Mouse (Mus musculus): ENCODE results near the gene Zscan25. TPM values are rescaled to one million over a fixed set of nuclear protein-coding genes. Genes with fewer than 3 reads are reported as not detected.
"Not testable (repeated sequence)": the region's sequence is repeated elsewhere in the genome, so short reads cannot be mapped to it uniquely, and the experiment has no call there.

The Zscan25 gene
- polyA plus RNA-seq, 1 experiment from 2014 or later = 0.37 TPM

- Histone ChIP-seq H3K9ac (no peak overlapping the region), H3K36me3 (no peaks in the 10 kb centered on the region), H3K27ac (ENCODE audit: poor library complexity, severe bottlenecking) (no peak overlapping the region), H3K4me1 (replicated peaks) (no peaks in the 10 kb centered on the region), H3K9me3 (replicated peaks) (no peaks in the 10 kb centered on the region), H3K4me3 (no peak overlapping the region), H3K27me3 (replicated peaks) (no peaks in the 10 kb centered on the region), H3K4me2 (no peak overlapping the region)
- no peak for ATAC-seq (ENCODE audit: insufficient number of reproducible peaks, low FRiP score)
Observed at GRCm38 (mm10) chr5:145300469-145300868, 20.2 kb downstream of the Zscan25 start.

DNA sequence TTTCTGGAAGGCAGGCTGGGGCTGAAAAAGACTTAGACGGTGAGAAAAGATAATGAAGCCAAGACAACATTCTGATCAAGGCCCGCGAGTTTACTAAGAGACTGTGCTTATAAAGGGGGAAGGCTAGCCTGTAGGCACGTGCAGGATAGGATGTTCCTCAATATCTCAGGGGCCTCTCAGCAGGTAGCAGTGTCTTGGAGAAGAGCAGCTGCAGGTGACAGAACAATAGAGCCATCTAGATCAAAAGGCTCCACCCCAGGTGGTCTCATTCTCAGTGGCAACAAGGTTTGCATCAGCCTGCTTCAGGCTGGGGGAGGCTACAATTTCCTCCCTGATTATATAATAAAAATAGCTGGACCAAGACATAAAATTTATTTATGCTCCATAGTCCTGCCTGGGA lies 21.5 kb downstream of the Zscan25 start:
- not testable (repeated sequence) for H3K4me2 ChIP-seq; H3K4me3 ChIP-seq; H3K36me3 ChIP-seq; H3K4me1 ChIP-seq (replicated peaks); H3K9me3 ChIP-seq (replicated peaks); H3K27me3 ChIP-seq (replicated peaks); H3K9ac ChIP-seq; ATAC-seq (ENCODE audit: insufficient number of reproducible peaks, low FRiP score); H3K27ac ChIP-seq (ENCODE audit: poor library complexity, severe bottlenecking)
- WGBS = 73% methylated on average over 4 of the region's 4 CpGs

- no peaks in the 10 kb centered on the region for H3K27me3 ChIP-seq (replicated peaks)
- no peaks in the 10 kb centered on the region for H3K36me3 ChIP-seq
- no peak overlapping the region for H3K4me3 ChIP-seq
- 60% methylated on average over 1 of the region's 1 CpGs for WGBS
- no peak overlapping the region for H3K4me2 ChIP-seq
- ATAC-seq (ENCODE audit: insufficient number of reproducible peaks, low FRiP score) = no peak
- H3K27ac ChIP-seq (ENCODE audit: poor library complexity, severe bottlenecking) = no peak overlapping the region
- H3K9me3 ChIP-seq (replicated peaks) = no peaks in the 10 kb centered on the region
- no peaks in the 10 kb centered on the region for H3K4me1 ChIP-seq (replicated peaks)
- no peak overlapping the region for H3K9ac ChIP-seq
Observed at GRCm38 (mm10) chr5:145302424-145302823, 22.1 kb downstream of the Zscan25 start.

DNA sequence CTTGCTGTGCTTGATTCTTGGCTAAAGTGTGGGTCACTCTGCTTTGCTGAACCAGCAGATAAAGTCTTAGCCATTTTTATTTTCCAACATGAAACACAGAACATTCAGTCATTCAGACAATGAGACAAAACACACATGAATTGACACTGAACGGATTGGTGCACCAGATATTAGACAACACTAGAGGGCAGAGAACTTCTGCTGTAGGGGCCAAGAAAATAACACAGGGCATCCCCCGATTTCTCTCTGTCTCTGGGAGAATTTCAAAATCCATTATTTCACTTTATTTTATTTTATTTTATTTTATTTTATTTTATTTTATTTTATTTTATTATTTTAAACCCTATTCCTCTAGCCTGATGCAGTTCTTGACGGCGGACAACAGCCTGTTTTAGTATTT lies 26.7 kb downstream of the Zscan25 start:
- not testable (repeated sequence) for H3K36me3 ChIP-seq

DNA sequence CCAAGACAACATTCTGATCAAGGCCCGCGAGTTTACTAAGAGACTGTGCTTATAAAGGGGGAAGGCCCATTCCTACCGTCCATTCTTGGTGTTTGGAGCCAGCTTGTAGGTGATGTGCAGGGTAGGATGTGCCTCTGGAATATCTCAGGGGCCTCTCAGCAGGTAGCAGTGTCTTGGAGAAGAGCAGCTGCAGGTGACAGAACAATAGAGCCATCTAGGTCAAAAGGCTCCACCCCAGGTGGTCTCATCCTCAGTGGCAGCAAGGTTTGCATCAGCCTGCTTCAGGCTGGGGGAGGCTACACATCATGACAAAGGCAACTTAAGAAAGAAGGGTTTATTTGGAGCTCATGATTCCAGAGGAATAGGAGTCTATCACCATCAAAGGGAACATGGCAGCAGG lies 27.5 kb downstream of the Zscan25 start:
- 76% methylated on average over 3 of the region's 3 CpGs for WGBS
- H3K4me1 ChIP-seq (replicated peaks); H3K4me3 ChIP-seq; H3K27ac ChIP-seq (ENCODE audit: poor library complexity, severe bottlenecking); H3K9me3 ChIP-seq (replicated peaks); H3K9ac ChIP-seq; H3K27me3 ChIP-seq (replicated peaks); H3K4me2 ChIP-seq; H3K36me3 ChIP-seq; ATAC-seq (ENCODE audit: insufficient number of reproducible peaks, low FRiP score): not testable (repeated sequence)

More for the DNA sequence above, 26.7 kb downstream of the Zscan25 start:
- not testable (repeated sequence) for ATAC-seq (ENCODE audit: insufficient number of reproducible peaks, low FRiP score); H3K4me2 ChIP-seq; H3K27me3 ChIP-seq (replicated peaks); H3K9ac ChIP-seq; H3K4me3 ChIP-seq; H3K9me3 ChIP-seq (replicated peaks); H3K4me1 ChIP-seq (replicated peaks); H3K27ac ChIP-seq (ENCODE audit: poor library complexity, severe bottlenecking)
- 85% methylated on average over 4 of the region's 4 CpGs for WGBS

- peaks cover 24% of the 10 kb centered on the region for H3K9me3 ChIP-seq (replicated peaks)
- H3K9ac ChIP-seq = no peak overlapping the region
- no peak for ATAC-seq (ENCODE audit: insufficient number of reproducible peaks, low FRiP score)
- no peaks in the 10 kb centered on the region for H3K27me3 ChIP-seq (replicated peaks)
- H3K36me3 ChIP-seq = no peaks in the 10 kb centered on the region
- H3K4me2 ChIP-seq = no peak overlapping the region
- no peak overlapping the region for H3K4me3 ChIP-seq
- H3K27ac ChIP-seq (ENCODE audit: poor library complexity, severe bottlenecking) = no peak overlapping the region
- no peaks in the 10 kb centered on the region for H3K4me1 ChIP-seq (replicated peaks)
Observed at GRCm38 (mm10) chr5:145313845-145314244, 33.5 kb downstream of the Zscan25 start.

- no peak overlapping the region for H3K4me2 ChIP-seq
- no peak overlapping the region for H3K9ac ChIP-seq
- WGBS = 77% methylated on average over 1 of the region's 1 CpGs
- H3K9me3 ChIP-seq (replicated peaks) = peaks cover 22% of the 10 kb centered on the region
- H3K36me3 ChIP-seq = no peaks in the 10 kb centered on the region
- no peaks in the 10 kb centered on the region for H3K27me3 ChIP-seq (replicated peaks)
- H3K4me1 ChIP-seq (replicated peaks) = no peaks in the 10 kb centered on the region
- H3K4me3 ChIP-seq = no peak overlapping the region
- no peak overlapping the region for H3K27ac ChIP-seq (ENCODE audit: poor library complexity, severe bottlenecking)
- no peak for ATAC-seq (ENCODE audit: insufficient number of reproducible peaks, low FRiP score)
Observed at GRCm38 (mm10) chr5:145317141-145317540, 36.8 kb downstream of the Zscan25 start.

- not testable (repeated sequence) for H3K9ac ChIP-seq; H3K27me3 ChIP-seq (replicated peaks); H3K9me3 ChIP-seq (replicated peaks); ATAC-seq (ENCODE audit: insufficient number of reproducible peaks, low FRiP score); H3K36me3 ChIP-seq; H3K27ac ChIP-seq (ENCODE audit: poor library complexity, severe bottlenecking); H3K4me1 ChIP-seq (replicated peaks); H3K4me3 ChIP-seq; H3K4me2 ChIP-seq
Observed at GRCm38 (mm10) chr5:145338756-145339155, 58.5 kb downstream of the Zscan25 start.

Other genes with a start within 250 kb of the Zscan25 start
- not detected in 2 replicates for gene Gm4871, start 247.7 kb upstream of the Zscan25 start, polyA plus RNA-seq (2016; fragmentation: Nextera tagmentation; extraction: Ambion mirVana)
- gene 1700018F24Rik, start 237.5 kb upstream of the Zscan25 start, polyA plus RNA-seq (2016; fragmentation: Nextera tagmentation; extraction: Ambion mirVana) = not detected in 2 replicates
- 101 and 105 TPM in 2 replicates for gene Arpc1a, start 196.7 kb upstream of the Zscan25 start, polyA plus RNA-seq (2016; fragmentation: Nextera tagmentation; extraction: Ambion mirVana)
- gene Kpna7, start 196.5 kb upstream of the Zscan25 start, polyA plus RNA-seq (2016; fragmentation: Nextera tagmentation; extraction: Ambion mirVana) = not detected in 2 replicates
- 187 and 192 TPM in 2 replicates for gene Arpc1b, start 166.3 kb upstream of the Zscan25 start, polyA plus RNA-seq (2016; fragmentation: Nextera tagmentation; extraction: Ambion mirVana)
- 71.8 and 78.5 TPM in 2 replicates for gene Pdap1, start 140.3 kb upstream of the Zscan25 start, polyA plus RNA-seq (2016; fragmentation: Nextera tagmentation; extraction: Ambion mirVana)
- gene Bud31, start 140.1 kb upstream of the Zscan25 start, polyA plus RNA-seq (2016; fragmentation: Nextera tagmentation; extraction: Ambion mirVana) = 140 and 151 TPM in 2 replicates
- 13.1 and 14.1 TPM in 2 replicates for gene Ptcd1, start 113.4 kb upstream of the Zscan25 start, polyA plus RNA-seq (2016; fragmentation: Nextera tagmentation; extraction: Ambion mirVana)
- 31.4 and 31.9 TPM in 2 replicates for gene Cpsf4, start 113.3 kb upstream of the Zscan25 start, polyA plus RNA-seq (2016; fragmentation: Nextera tagmentation; extraction: Ambion mirVana)
- gene Atp5j2, start 88.4 kb upstream of the Zscan25 start, polyA plus RNA-seq (2016; fragmentation: Nextera tagmentation; extraction: Ambion mirVana) = 997 and 1,021 TPM in 2 replicates
- gene Zkscan14, start 78.6 kb upstream of the Zscan25 start, polyA plus RNA-seq (2016; fragmentation: Nextera tagmentation; extraction: Ambion mirVana) = 6.5 and 6.6 TPM in 2 replicates
- gene Zkscan5, start 75.9 kb upstream of the Zscan25 start, polyA plus RNA-seq (2016; fragmentation: Nextera tagmentation; extraction: Ambion mirVana) = 10.7 and 11.5 TPM in 2 replicates
- gene Zfp655, start 48.8 kb upstream of the Zscan25 start, polyA plus RNA-seq (2016; fragmentation: Nextera tagmentation; extraction: Ambion mirVana) = 32.7 and 35.2 TPM in 2 replicates
- not detected in 2 replicates for gene Cyp3a57, start 64.8 kb downstream of the Zscan25 start, polyA plus RNA-seq (2016; fragmentation: Nextera tagmentation; extraction: Ambion mirVana)
- gene Cyp3a16, start 189.2 kb downstream of the Zscan25 start, polyA plus RNA-seq (2016; fragmentation: Nextera tagmentation; extraction: Ambion mirVana) = not detected in 2 replicates